Mouse (Mus musculus): ENCODE results near the gene Sycp2. TPM values are rescaled to one million over a fixed set of nuclear protein-coding genes. Genes with fewer than 3 reads are reported as not detected.

Gene Sycp2
- 1 to 10 TPM in 1 of 2 experiments, under 1 TPM in 1; 0.98 to 1.0 TPM for total RNA-seq (2021)
- long read RNA-seq, experiment 1 = 0 reads
- long read RNA-seq, experiment 2, partial matches to known transcripts = 0 of 1 reads
- long read RNA-seq, experiment 2, other reads (novel, unspliced or antisense) = 1 of 1 reads

DNA sequence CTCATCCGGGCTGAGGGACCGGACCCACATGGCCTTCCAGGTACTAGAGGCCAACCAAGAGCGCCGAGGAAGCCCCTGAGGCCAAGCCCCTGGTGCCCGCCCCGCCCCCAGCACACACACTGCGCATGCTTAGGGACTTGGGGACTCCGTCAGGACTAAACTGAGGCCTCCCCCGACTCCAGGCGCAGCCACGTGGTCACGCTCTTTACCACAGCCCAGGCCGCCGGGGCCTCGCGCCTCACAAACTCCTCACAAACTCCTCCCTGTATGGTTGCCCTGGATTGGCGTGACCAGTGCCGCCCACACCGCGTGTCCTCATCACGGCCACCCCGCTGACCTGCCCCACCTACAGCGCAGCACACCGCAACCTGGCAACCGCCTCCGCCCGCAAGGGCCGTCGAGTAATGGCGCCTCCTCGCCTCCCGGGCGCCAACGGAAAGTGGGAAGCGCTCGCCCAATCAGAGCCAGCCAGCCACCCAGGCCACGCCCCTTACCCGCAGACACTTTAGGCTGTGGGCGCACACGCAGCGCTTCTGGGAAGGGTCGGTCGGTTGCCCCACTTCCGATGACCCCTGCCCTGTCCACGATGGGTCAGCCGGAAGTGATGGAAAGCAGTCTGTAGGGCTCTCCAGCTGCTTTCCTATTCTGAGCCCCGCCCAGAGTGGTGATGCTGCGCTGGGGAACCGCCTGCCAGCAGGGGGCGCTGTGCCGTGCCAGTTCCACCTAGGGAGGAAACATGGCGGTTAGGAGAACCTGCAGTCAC is at the start of gene Sycp2:
Gene Sycp2, minus strand, starts transcription at position 633 of the 763 bp plus-strand sequence.
- H3K27ac ChIP-seq = no peak within 1 kb of the TSS
- TF ChIP-seq CTCF (conservative IDR thresholded peaks at IDR 0.05) = peak; percentile 68
- no peak within 1 kb of the TSS for H3K4me3 ChIP-seq
- DNase-seq (ENCODE audit: low spot score in 2 of 2) = no peak

DNA sequence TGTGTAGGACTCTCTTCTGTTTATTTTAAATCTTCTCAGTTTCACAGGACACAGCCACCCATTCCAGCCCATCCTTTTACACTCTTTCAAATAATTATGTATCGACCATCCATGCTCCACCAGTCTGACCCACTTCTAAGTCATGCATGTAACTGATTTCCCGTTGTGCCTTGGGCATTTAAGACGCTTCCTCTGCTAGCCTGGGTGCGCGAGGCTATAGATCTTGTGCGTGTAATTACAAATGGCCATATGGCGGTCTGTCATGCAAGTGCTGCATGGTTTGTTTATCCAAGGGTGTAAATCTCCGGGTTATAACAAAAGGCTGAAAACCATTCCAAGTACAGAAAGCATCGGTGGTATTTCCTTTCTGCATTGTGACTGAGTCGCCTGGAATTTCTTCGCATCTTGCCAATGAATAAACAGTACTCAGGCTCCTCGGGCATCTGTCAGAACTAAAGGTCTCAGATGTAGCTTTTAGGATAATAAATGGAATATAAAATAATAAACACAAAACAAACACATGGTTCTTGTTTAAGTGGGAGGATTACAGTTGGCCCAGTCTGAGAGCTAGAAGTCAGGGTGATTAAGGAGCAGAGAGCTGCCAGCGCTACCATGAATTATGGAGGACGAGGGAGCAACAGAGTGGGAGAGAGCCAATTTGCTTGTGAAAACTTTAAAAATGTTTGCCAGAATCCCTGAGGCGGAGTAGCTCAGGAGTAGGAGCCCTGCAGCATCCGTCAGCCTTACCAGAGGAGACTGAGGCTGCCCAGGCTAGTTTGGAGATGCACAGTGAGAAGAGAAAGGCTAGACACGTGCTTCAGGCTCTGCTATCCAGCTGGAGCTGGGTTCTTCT is 47.4 kb upstream of the Sycp2 start:
- Histone ChIP-seq H3K27ac (no peak overlapping the region), H3K4me3 (no peak overlapping the region)
- TF ChIP-seq CTCF (conservative IDR thresholded peaks at IDR 0.05) = no peak
- DNase-seq (ENCODE audit: low spot score in 2 of 2) = peak; percentile 15 to 16

DNA sequence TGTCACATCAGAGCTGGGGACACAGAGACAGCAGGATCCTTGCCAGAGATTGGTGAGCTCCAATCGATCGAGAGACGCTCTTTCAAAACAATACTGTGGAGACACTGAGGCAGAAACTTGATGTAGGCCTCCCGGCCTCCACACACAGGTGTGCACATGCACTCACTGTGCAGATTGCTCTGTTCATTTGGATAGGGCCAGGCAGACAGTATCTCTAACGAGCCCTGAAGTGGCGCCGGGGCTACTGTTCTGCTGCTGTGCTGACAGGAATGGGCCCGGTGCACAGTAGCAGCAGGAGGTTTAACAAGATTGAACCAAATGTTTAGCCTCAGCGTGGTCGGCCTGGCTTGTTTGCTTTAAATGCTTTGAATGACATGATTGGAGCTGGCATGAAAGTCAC is 43.5 kb upstream of the Sycp2 start:
- DNase-seq (ENCODE audit: low spot score in 2 of 2) = no peak
- no peak for TF ChIP-seq CTCF (conservative IDR thresholded peaks at IDR 0.05)
- Histone ChIP-seq H3K4me3 (no peak overlapping the region), H3K27ac (no peak overlapping the region)

DNA sequence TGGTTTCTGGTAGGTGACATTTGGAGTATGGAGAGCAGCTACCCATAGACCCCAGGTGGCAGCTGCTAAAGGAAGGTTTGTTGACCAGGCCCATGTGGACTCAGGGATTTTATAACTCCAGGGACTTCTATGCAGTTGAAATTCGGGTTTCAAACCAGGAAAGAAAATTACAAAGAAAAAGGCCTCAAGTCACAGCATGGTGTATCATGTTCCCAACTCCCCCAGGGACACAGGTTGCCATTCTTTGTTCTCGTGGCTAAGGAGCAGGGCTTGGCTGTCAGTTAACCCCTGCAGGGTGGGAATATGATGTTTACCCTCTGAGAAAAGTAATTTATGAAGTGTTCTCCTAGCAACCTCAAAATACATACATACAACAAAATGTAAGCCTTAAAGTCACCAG is 42.8 kb upstream of the Sycp2 start:
- no peak for TF ChIP-seq CTCF (conservative IDR thresholded peaks at IDR 0.05)
- Histone ChIP-seq H3K4me3 (no peak overlapping the region), H3K27ac (no peak overlapping the region)
- DNase-seq (ENCODE audit: low spot score in 2 of 2) = no peak

DNA sequence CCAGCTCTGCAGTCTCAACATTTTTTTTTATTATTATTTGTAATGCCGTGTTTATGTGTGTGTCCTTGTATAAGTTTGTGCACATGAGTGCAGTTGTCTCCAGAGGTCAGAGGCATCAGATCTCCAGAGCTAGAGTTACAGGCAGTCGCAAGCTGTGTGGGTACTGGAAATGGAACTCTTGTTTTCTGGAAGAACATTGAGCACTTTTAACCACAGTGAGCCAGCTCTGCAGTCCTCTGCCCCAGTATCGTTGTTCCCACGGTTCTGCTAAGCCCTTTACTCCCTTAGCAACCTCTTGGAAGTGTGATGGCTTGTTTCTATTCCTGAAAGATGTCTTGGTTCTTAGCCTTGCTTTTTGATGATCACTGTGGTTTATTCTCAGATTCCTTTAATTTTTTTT is 41.9 kb upstream of the Sycp2 start:
- TF ChIP-seq CTCF (conservative IDR thresholded peaks at IDR 0.05) = no peak
- Histone ChIP-seq H3K4me3 (no peak overlapping the region), H3K27ac (no peak overlapping the region)
- no peak for DNase-seq (ENCODE audit: low spot score in 2 of 2)

DNA sequence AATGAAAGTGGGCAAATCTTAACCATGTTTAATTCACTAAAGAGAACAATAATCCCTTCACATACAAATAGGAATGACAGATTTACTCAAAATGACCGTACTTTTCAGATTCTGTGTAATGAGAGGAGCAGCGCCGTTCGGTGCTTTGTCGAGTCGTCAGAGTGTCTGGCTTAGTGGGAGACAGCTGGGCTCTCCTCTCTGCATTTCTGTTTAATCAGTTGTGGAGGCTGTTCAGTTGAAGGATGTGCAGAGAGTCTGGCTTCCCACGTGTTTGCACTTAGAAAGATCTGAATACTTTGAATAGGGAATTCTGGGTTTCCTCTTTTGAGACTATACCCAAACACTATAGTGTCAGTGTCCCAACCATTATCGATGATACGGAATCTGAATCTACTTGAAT is 29.8 kb upstream of the Sycp2 start:
- Histone ChIP-seq H3K27ac (no peak overlapping the region), H3K4me3 (no peak overlapping the region)
- peak in 1 of 2 experiments; percentile 48 for DNase-seq (ENCODE audit: low spot score in 2 of 2)
- TF ChIP-seq CTCF (conservative IDR thresholded peaks at IDR 0.05) = no peak

DNA sequence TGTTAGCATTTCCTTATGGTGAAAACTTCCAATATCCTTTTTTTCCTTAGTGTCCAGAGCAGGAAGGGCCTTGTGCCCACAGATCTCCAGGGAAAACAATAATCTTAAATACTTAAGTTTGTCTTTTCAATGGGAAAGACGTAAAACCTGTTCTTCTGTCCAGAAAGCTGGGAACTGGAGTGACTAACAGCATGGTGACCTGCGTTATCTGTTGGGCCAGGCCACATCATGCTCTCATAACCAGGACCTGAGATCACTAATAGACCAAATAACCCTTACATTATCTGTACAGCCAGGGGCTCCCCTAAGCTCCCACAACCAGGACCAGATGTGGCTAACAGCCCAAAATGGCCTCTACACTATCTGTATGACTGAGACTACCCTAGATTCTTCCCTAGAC is 26.4 kb upstream of the Sycp2 start:
- Histone ChIP-seq H3K27ac (no peak overlapping the region), H3K4me3 (no peak overlapping the region)
- no peak for TF ChIP-seq CTCF (conservative IDR thresholded peaks at IDR 0.05)
- no peak for DNase-seq (ENCODE audit: low spot score in 2 of 2)

DNA sequence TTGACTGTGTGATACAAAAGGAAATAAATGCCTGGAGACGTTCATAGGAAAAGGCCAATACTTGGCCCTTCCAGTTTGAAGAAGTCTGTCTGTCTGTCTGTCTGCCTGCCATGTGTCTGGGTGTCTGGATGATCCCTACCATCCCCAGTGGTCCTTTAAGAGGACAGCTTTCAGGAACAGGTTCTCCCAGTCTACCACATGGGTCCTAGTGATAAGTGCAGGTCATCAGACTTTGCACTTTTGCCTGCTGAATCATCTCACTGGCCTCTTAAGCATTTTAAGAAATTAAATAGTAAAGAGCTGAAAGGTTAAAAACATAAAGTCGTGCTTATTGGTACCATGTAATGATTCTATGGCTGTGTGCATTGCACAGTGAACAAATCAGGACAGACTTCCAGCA is 26.0 kb upstream of the Sycp2 start:
- no peak for TF ChIP-seq CTCF (conservative IDR thresholded peaks at IDR 0.05)
- no peak for DNase-seq (ENCODE audit: low spot score in 2 of 2)
- Histone ChIP-seq H3K27ac (no peak overlapping the region), H3K4me3 (no peak overlapping the region)

DNA sequence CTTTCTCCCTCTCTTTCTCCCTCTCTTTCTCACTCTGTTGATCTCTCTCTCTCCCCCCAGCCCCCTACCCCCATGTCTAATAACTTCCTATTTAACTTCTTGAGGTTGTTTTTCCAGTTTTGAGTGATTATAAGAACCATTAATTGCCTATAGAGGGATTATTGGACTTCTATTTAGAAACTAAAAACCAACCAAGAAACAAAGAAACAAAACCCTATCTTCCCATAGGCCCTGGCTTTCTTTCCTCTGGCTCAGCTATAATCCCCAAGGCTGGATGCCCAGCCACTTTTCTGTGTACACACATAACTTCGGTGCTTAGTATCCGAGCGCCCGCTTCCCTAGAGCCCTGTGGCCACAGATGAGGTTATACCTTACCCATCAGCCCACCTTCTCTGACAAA is 22.7 kb upstream of the Sycp2 start, which contains the start of gene Cdh26:
Gene Cdh26, plus strand, starts transcription at position 301 of the 400 bp plus-strand sequence.
- no peak for DNase-seq (ENCODE audit: low spot score in 2 of 2)
- Histone ChIP-seq H3K4me3 (no peak within 1 kb of the TSS), H3K27ac (no peak within 1 kb of the TSS)
- TF ChIP-seq CTCF (conservative IDR thresholded peaks at IDR 0.05) = no peak

DNA sequence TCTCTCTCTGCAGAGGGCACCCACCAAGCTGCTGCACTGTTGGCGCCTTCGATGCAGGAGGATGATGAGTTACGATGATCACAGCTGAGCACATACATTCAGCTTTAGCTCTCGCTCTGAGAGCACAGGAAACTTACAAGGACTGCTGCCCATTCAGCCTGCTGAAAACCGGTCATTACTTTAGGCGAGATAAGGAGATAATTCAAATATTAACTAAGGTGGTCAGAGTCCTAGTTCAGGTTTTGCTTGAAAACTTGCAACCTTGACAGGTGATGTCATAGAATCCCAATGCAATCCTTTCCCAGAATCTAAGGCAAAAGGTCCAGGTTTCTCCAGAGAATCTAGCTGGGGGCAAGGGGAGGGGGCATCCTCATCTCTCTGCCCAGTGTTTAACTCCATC is 21.9 kb upstream of the Sycp2 start:
- DNase-seq (ENCODE audit: low spot score in 2 of 2) = no peak
- Histone ChIP-seq H3K4me3 (no peak overlapping the region), H3K27ac (no peak overlapping the region)
- no peak for TF ChIP-seq CTCF (conservative IDR thresholded peaks at IDR 0.05)

DNA sequence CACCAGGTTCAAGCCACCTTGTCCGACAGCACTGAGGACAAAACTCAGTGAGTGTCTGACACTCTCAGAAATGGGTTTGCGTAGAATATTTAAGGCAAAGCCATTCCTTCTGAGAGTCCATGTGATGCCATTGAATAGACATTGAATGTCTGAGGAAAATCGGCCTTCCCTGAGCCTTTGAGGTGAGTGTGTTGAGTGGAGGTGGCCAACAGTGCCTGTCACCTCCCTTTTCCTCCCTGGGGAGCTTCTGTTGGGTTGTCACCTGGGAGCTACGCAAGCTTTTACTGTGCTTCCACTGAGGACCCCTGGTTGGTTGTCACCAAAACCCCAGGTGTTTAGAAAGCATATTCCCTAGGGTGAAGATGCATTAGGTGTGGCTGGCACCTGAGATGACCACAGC is 21.2 kb upstream of the Sycp2 start:
- H3K4me3 ChIP-seq = no peak overlapping the region
- H3K27ac ChIP-seq = no peak overlapping the region
- no peak for TF ChIP-seq CTCF (conservative IDR thresholded peaks at IDR 0.05)
- no peak for DNase-seq (ENCODE audit: low spot score in 2 of 2)

DNA sequence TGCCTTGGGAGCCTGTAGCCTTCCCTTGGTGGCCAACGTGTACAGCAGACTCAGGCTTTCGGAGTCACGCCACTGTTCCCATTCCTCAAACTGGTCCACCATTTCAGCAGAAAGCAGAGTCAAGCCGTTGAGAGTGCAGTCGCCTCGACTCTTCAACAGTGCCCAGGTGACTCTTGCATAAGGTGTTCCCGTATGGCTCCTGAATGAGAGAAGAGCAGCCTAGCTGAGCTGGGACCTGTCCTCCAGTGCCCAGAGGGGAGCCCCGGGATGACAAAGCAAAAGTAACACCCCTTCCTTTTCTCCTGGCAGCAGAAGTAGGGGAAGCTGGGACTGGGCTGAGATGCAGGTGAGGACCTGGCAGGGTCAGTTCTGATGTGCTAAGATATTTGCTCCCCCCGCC is 20.7 kb upstream of the Sycp2 start:
- H3K4me3 ChIP-seq = no peak overlapping the region
- no peak for DNase-seq (ENCODE audit: low spot score in 2 of 2)

DNA sequence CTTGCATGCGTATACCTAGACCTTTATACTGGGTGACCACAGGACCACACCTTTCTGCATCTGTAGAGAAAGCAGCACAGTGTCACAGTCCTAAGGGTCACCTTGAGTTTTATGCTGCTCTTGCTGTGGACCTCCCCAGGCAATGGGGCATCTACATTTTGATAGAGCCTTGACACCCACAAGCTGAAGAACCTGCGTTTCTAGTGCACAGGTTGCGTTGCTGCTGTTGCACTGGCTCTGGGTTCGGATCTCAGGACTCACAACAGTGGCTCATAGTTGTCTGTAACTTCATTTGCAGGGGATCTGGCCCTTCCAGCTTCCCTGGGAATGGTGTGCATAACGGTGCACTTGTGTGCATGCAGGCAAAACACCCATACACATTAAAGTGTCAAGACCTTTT is 19.7 kb upstream of the Sycp2 start:
- no peak for TF ChIP-seq CTCF (conservative IDR thresholded peaks at IDR 0.05)
- no peak overlapping the region for H3K4me3 ChIP-seq
- no peak overlapping the region for H3K27ac ChIP-seq
- no peak for DNase-seq (ENCODE audit: low spot score in 2 of 2)

More for the DNA sequence above, 20.7 kb upstream of the Sycp2 start:
- no peak overlapping the region for H3K27ac ChIP-seq
- TF ChIP-seq CTCF (conservative IDR thresholded peaks at IDR 0.05) = no peak

All from layer of hippocampus, adult 2 months (tissue).